Mouse (Mus musculus): Measurements from ENCODE around the gene Chd8.

DNA sequence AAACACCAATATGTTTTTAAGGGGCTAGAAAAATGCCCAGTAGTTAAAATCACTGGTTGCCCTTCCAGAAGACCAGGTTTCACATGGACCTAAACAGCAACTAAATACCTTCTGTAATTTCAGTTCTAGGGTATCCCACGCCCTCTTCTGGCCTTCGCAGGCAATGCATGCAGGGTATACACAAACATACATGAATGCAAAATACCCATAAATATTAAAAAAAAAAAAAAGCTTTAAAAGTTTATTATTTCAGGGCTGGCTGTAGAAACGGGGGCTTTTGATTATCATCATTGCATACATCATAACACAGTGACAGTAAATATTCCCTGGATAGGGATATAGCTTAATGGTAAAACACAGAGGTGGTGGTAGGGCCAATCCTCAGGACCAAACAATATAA is 61.9 kb downstream of the Chd8 start:
- peak; percentile 77 for TF ChIP-seq CTCF (IDR thresholded peaks at IDR 0.05; ENCODE audit: low read depth)
- TF ChIP-seq EP300 (optimal IDR thresholded peaks at IDR 0.05) = no peak

Data from stomach, postnatal 0 days (tissue).